Mouse (Mus musculus) hindbrain, embryonic 11.5 days (tissue): ENCODE data around the gene Olfr763. TPM values are rescaled to one million over a fixed set of nuclear protein-coding genes. Genes with fewer than 3 reads are reported as not detected.

Source experiments
- ATAC-seq: fragments of 200-750 bp; cut with Nextera tagmentation; 2 replicates; pipeline ENCODE4 v1.8.0; 2017; ENCODE audit warnings: mild to moderate bottlenecking, moderate TSS enrichment, moderate library complexity; ENCODE audit not compliant: low FRiP score
- DNase-seq: peaks from one replicate; pipeline ENCODE4 v3.0.0-alpha.2; 2015; ENCODE audit warnings: low spot score
- H3K27ac ChIP-seq: fragments of 300-500 bp; sonication (generic); 2 replicates; pipeline ENCODE4 v1.5.1; 2014; ENCODE audit warnings: mild to moderate bottlenecking, low read depth, low read length
- H3K27me3 ChIP-seq: fragments of 300-500 bp; sonication (generic); 2 replicates; pipeline ENCODE4 v1.6.1; 2014; ENCODE audit warnings: mild to moderate bottlenecking, low read length, moderate library complexity, mixed read lengths; ENCODE audit not compliant: control insufficient read depth, insufficient read depth
- H3K36me3 ChIP-seq: fragments of 300-500 bp; sonication (generic); 2 replicates; pipeline ENCODE4 v1.6.1; 2014; ENCODE audit warnings: mild to moderate bottlenecking, low read length, moderate library complexity, mixed read lengths; ENCODE audit not compliant: control insufficient read depth, insufficient read depth
- H3K4me1 ChIP-seq: fragments of 300-500 bp; sonication (generic); replicated peaks from 2 replicates; pipeline ENCODE4 v1.6.1; 2014; ENCODE audit warnings: low read length, mixed read lengths; ENCODE audit not compliant: control insufficient read depth, insufficient read depth
- H3K4me2 ChIP-seq: fragments of 300-500 bp; sonication (generic); replicated peaks from 2 replicates; pipeline ENCODE4 v1.6.1; 2014; ENCODE audit warnings: mild to moderate bottlenecking, low read depth, low read length
- H3K4me3 ChIP-seq: fragments of 300-500 bp; sonication (generic); 2 replicates; pipeline ENCODE4 v1.5.1; 2014; ENCODE audit warnings: low read depth, low read length
- H3K9ac ChIP-seq: fragments of 300-500 bp; sonication (generic); 2 replicates; pipeline ENCODE4 v1.6.1; 2014; ENCODE audit warnings: low read depth, low read length
- H3K9me3 ChIP-seq: fragments of 300-500 bp; sonication (generic); 2 replicates; pipeline ENCODE4 v1.6.1; 2016; ENCODE audit warnings: low read length; ENCODE audit not compliant: control insufficient read depth
- WGBS: fragments of 180-500 bp; shearing (Covaris S2); extraction: QIAGEN DNeasy Blood & Tissue Kit; methylation state at CpG from one replicate; pipeline ENCODE4 v1.1.7; 2014; 5-methylcytosine and 5-hydroxymethylcytosine counted together
- polyA plus RNA-seq: library from polyadenylated mRNA; unstranded; fragments of >200 nt; fragmentation: Nextera tagmentation; extraction: Ambion mirVana; gene quantifications from 2 replicates; pipeline ENCODE4 v1.2.1, GENCODE M21; 2014

The Olfr763 gene
- not detected in 2 replicates for polyA plus RNA-seq

GRCm38 (mm10) chr10:129010288-129010841, at the start of gene Olfr763:
TSS of gene Olfr763 (plus strand) at chr10:129010791.
- WGBS = 66% methylated on average over 2 of the region's 2 CpGs

GRCm38 (mm10) chr10:128964961-128965360, 45.6 kb upstream of the Olfr763 start:
- no peak for DNase-seq
- 73% methylated on average over 2 of the region's 2 CpGs for WGBS
- Histone ChIP-seq H3K27me3 (no peaks in the 10 kb centered on the region), H3K9me3 (no peaks in the 10 kb centered on the region), H3K4me1 (no peaks in the 10 kb centered on the region), H3K27ac (no peak overlapping the region), H3K4me3 (no peak overlapping the region), H3K4me2 (no peak overlapping the region), H3K36me3 (no peaks in the 10 kb centered on the region), H3K9ac (no peak overlapping the region)
- no peak for ATAC-seq

More at GRCm38 (mm10) chr10:129010288-129010841, at the start of gene Olfr763:
- Histone ChIP-seq H3K9me3 (no peaks in the 10 kb centered on the region), H3K27me3 (no peaks in the 10 kb centered on the region), H3K27ac (no peak within 1 kb of the TSS), H3K9ac (no peak within 1 kb of the TSS), H3K4me1 (no peaks in the 10 kb centered on the region), H3K36me3 (no peaks in the 10 kb centered on the region), H3K4me2 (no peak within 1 kb of the TSS), H3K4me3 (no peak within 1 kb of the TSS)
- DNase-seq = no peak
- no peak for ATAC-seq

GRCm38 (mm10) chr10:128965871-128966270, 44.7 kb upstream of the Olfr763 start:
- no peak overlapping the region for H3K4me2 ChIP-seq
- no peak overlapping the region for H3K27ac ChIP-seq
- H3K36me3 ChIP-seq = no peaks in the 10 kb centered on the region
- DNase-seq = no peak
- no peaks in the 10 kb centered on the region for H3K4me1 ChIP-seq
- H3K4me3 ChIP-seq = no peak overlapping the region
- H3K27me3 ChIP-seq = no peaks in the 10 kb centered on the region
- ATAC-seq = no peak
- 84% methylated on average over 6 of the region's 6 CpGs for WGBS
- H3K9ac ChIP-seq = no peak overlapping the region
- H3K9me3 ChIP-seq = no peaks in the 10 kb centered on the region

GRCm38 (mm10) chr10:128968341-128968749, 42.2 kb upstream of the Olfr763 start:
- no peak overlapping the region for H3K4me2 ChIP-seq
- WGBS = 63% methylated on average over 1 of the region's 1 CpGs
- no peak for ATAC-seq
- H3K9ac ChIP-seq = no peak overlapping the region
- no peak for DNase-seq
- no peak overlapping the region for H3K27ac ChIP-seq
- no peaks in the 10 kb centered on the region for H3K9me3 ChIP-seq
- H3K4me1 ChIP-seq = no peaks in the 10 kb centered on the region
- no peak overlapping the region for H3K4me3 ChIP-seq
- no peaks in the 10 kb centered on the region for H3K27me3 ChIP-seq
- H3K36me3 ChIP-seq = no peaks in the 10 kb centered on the region

- ATAC-seq (no peak), DNase-seq (no peak)
- WGBS = 64% methylated on average over 1 of the region's 1 CpGs
- no peaks in the 10 kb centered on the region for H3K27me3 ChIP-seq
- H3K4me2 ChIP-seq = no peak overlapping the region
- H3K9ac ChIP-seq = no peak overlapping the region
- H3K9me3 ChIP-seq = no peaks in the 10 kb centered on the region
- H3K36me3 ChIP-seq = no peaks in the 10 kb centered on the region
- no peak overlapping the region for H3K4me3 ChIP-seq
- H3K27ac ChIP-seq = no peak overlapping the region
- no peaks in the 10 kb centered on the region for H3K4me1 ChIP-seq
These were observed 39.8 kb upstream of the Olfr763 start for GRCm38 (mm10) chr10:128970740-128971250.

- no peaks in the 10 kb centered on the region for H3K9me3 ChIP-seq
- WGBS = 74% methylated on average over 4 of the region's 4 CpGs
These were observed 37.8 kb upstream of the Olfr763 start for GRCm38 (mm10) chr10:128972841-128973240.

GRCm38 (mm10) chr10:128976395-128976794, 34.2 kb upstream of the Olfr763 start:
- Histone ChIP-seq H3K4me2 (no peak overlapping the region), H3K9me3 (no peaks in the 10 kb centered on the region), H3K27ac (no peak overlapping the region), H3K27me3 (no peaks in the 10 kb centered on the region), H3K4me3 (no peak overlapping the region), H3K36me3 (no peaks in the 10 kb centered on the region), H3K9ac (no peak overlapping the region), H3K4me1 (no peaks in the 10 kb centered on the region)
- WGBS = 65% methylated on average over 3 of the region's 3 CpGs
- ATAC-seq (no peak), DNase-seq (no peak)

More at GRCm38 (mm10) chr10:128972841-128973240, 37.8 kb upstream of the Olfr763 start:
- ATAC-seq (no peak), DNase-seq (no peak)
- no peaks in the 10 kb centered on the region for H3K36me3 ChIP-seq
- H3K4me3 ChIP-seq = no peak overlapping the region
- H3K27me3 ChIP-seq = no peaks in the 10 kb centered on the region
- H3K4me2 ChIP-seq = no peak overlapping the region
- H3K4me1 ChIP-seq = no peaks in the 10 kb centered on the region
- no peak overlapping the region for H3K9ac ChIP-seq
- H3K27ac ChIP-seq = no peak overlapping the region

GRCm38 (mm10) chr10:128977522-128978114, 33.0 kb upstream of the Olfr763 start:
- H3K4me3 ChIP-seq = no peak overlapping the region
- no peak overlapping the region for H3K9ac ChIP-seq
- no peaks in the 10 kb centered on the region for H3K27me3 ChIP-seq
- no peaks in the 10 kb centered on the region for H3K4me1 ChIP-seq
- 32% methylated on average over 9 of the region's 9 CpGs for WGBS
- H3K36me3 ChIP-seq = no peaks in the 10 kb centered on the region
- DNase-seq = peak; percentile 66
- no peaks in the 10 kb centered on the region for H3K9me3 ChIP-seq
- ATAC-seq = peak; percentile 77
- no peak overlapping the region for H3K27ac ChIP-seq
- H3K4me2 ChIP-seq = no peak overlapping the region
